Mouse (Mus musculus) bone marrow macrophage, adult 2 months (primary cell): ENCODE measurements around the gene Fhl2. TPM values are rescaled to one million over a fixed set of nuclear protein-coding genes. Genes with fewer than 3 reads are reported as not detected.

Source experiments
- H3K27ac ChIP-seq: 2 replicates; pipeline ENCODE4 v1.5.1; 2012; ENCODE audit warnings: low read depth, low read length; ENCODE audit not compliant: insufficient read depth
- H3K4me1 ChIP-seq: 2 replicates; pipeline ENCODE4 v1.6.1; 2012; ENCODE audit warnings: low read length; ENCODE audit not compliant: control insufficient read depth, insufficient read depth
- H3K4me3 ChIP-seq: 2 replicates; pipeline ENCODE4 v1.5.1; 2012; ENCODE audit warnings: mild to moderate bottlenecking, low read length, moderate library complexity; ENCODE audit not compliant: insufficient read depth
- CTCF ChIP-seq: IDR thresholded peaks from 2 replicates; pipeline ENCODE4 v1.5.1; 2012; ENCODE audit warnings: low read depth, mild to moderate bottlenecking, low read length, moderate library complexity
- POLR2A ChIP-seq: IDR thresholded peaks from 2 replicates; pipeline ENCODE4 v1.6.1; 2012; ENCODE audit warnings: mild to moderate bottlenecking, low read depth, low read length, borderline replicate concordance
- polyA plus RNA-seq: library from polyadenylated mRNA; stranded (reverse); fragments of >200 nt; gene quantifications from 2 replicates; pipeline ENCODE4 v1.2.4, GENCODE M21; 2012; ENCODE audit not compliant: missing spikeins, insufficient read depth, insufficient read length

The Fhl2 gene
- polyA plus RNA-seq, 1 experiment, result 0.39 TPM

DNA sequence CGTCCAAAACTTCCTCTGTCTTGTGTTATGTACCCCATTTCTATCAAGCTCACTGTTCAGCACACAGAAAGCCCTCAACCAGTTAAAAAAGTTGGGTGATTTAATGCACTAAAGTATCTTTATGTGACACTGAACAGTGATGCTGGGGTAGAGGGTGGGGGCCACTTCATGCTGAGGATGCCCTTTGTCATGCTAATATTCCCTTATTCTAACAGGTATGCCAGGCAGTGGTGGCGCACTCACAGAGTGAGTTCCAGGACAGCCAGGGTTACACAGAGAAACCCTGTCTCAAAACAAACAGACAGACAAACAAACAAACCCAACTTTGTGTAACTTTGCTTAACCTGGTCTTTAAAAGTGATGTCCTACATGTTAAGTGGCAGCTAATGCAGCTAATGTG, 102.6 kb downstream of the Fhl2 start:
- Histone ChIP-seq H3K27ac (no peak overlapping the region), H3K4me1 (peaks cover 11% of the 10 kb centered on the region), H3K4me3 (no peak overlapping the region)
- TF ChIP-seq CTCF (no peak), POLR2A (no peak)

DNA sequence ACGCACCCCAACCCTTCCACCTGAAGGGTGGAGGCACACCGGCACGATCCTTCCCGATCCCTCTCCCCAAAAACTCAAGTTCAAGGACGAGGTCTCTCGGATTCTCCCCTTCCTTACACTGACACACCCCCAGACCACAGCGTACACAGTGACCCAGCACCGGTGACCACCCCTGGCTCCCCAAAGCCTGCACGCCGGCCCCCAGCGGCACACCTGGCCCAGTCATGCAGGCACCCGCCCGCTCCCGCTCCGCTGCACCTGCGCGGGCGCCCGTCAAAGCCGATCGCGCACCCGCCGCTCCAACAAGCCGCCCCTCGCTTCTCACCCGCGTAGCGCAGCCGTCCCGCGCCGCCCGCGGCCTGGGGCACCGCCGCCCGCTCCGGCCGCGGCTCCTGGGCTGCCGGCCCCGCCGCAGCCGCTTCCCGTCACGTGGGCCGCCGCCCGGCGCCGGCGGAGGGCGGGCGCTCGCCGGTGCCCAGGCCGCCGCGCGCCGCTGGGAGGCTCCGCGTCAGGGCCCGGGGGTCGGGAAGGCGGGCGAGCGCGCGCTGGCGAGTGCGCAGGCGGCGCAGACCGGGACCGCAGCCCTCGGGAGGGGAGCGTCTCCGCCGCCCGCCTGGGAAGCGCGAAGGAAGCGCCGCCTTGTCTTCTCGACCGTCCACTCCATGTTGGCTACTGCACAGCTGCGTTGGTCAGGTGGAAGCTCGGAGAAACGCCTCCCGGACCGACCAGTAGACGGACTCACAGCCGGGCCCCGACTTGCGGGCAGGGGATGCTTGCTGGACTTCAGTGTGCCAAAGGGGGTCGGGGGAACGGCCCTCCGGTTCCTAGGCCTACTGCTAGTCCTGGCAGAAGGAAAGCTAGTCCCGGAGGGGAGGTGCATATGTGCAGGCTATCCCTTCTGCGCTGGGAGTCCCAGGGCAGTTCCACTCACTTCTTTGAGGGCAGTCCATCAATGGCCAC, 104.4 kb downstream of the Fhl2 start:
- peak overlapping the region; percentile 84 for H3K4me3 ChIP-seq
- TF ChIP-seq CTCF, result no peak
- TF ChIP-seq POLR2A, result no peak; the same call in 1 of the 2 replicates
- peak overlapping the region; percentile 60 for H3K27ac ChIP-seq
- H3K4me1 ChIP-seq, result peaks cover 11% of the 10 kb centered on the region

- Histone ChIP-seq H3K4me1 (peaks cover 9% of the 10 kb centered on the region), H3K27ac (peak overlapping the region; percentile 60), H3K4me3 (peak overlapping the region; percentile 84)
- no peak for TF ChIP-seq CTCF
- TF ChIP-seq POLR2A, result no peak
Observed at GRCm38 (mm10) chr1:43091306-43092055, 105.3 kb downstream of the Fhl2 start.

GRCm38 (mm10) chr1:43090418-43090817, 106.4 kb downstream of the Fhl2 start:
- no peak overlapping the region for H3K27ac ChIP-seq
- no peak overlapping the region for H3K4me3 ChIP-seq
- peaks cover 9% of the 10 kb centered on the region for H3K4me1 ChIP-seq
- TF ChIP-seq POLR2A, result no peak
- TF ChIP-seq CTCF, result no peak

GRCm38 (mm10) chr1:43082946-43083345, 113.8 kb downstream of the Fhl2 start:
- H3K4me3 ChIP-seq, result no peak overlapping the region
- TF ChIP-seq POLR2A (no peak), CTCF (no peak)
- H3K4me1 ChIP-seq, result no peaks in the 10 kb centered on the region
- no peak overlapping the region for H3K27ac ChIP-seq

DNA sequence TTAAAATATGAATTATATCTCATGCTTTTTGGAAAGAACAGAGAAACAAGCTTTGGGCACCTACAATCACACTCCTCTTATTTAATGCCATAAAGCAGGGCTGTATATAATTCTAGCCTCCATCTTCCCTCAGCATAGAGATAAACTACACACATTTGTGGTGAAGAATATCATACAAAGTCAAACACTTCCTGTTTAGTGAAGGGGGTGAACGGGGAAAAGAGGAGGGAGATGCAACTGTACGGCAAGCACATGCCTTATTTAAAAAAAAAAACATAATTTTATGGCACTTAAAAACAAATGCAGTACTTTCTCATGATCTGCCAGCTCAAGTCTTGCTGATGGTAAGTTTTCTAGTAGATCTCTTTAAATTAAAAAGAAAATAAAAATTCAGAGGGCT, 118.7 kb downstream of the Fhl2 start:
- H3K27ac ChIP-seq, result no peak overlapping the region
- H3K4me3 ChIP-seq, result no peak overlapping the region
- TF ChIP-seq CTCF (no peak), POLR2A (no peak)
- H3K4me1 ChIP-seq, result no peaks in the 10 kb centered on the region

- H3K4me3 ChIP-seq, result no peak overlapping the region
- H3K27ac ChIP-seq, result no peak overlapping the region
- TF ChIP-seq POLR2A (no peak), CTCF (no peak)
Observed at GRCm38 (mm10) chr1:43074791-43075190, 122.0 kb downstream of the Fhl2 start.

More at GRCm38 (mm10) chr1:43074791-43075190, 122.0 kb downstream of the Fhl2 start:
- peaks cover 12% of the 10 kb centered on the region for H3K4me1 ChIP-seq

Other genes starting within 250 kb of the Fhl2 start
- not detected in 2 replicates for gene Gpr45, start 244.1 kb downstream of the Fhl2 start, polyA plus RNA-seq
- 27.3 and 28.4 TPM in 2 replicates for gene Tgfbrap1, start 98.3 kb downstream of the Fhl2 start, polyA plus RNA-seq
- gene AI597479, start 98.3 kb downstream of the Fhl2 start, polyA plus RNA-seq, result 7.2 and 10.2 TPM in 2 replicates
- gene Nck2, start 247.6 kb upstream of the Fhl2 start, polyA plus RNA-seq, result 11.2 TPM in 2 replicates